ENCODE assay signal across 8 mouse cellular contexts in the genomic region with DNA sequence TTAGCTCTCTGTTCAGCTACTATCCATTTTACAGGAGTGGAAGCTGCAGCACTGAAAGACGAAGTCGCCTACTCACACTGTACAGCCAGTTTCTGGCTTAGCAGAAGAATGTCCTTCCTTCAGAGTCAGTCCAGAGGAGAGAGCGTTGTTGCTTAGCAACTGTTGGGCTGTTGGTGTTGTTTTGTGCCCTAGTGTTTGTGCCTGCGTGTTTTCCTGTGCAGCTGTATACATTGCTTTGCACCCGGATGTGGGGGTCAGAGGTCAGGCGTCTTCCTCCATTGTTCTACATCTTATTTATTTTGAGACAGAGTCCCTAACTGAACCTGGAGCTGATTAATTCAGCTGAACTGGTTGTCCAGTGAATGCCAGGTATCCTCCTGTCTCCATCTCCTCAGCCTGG. TPM values are rescaled to one million over a fixed set of nuclear protein-coding genes. Genes with fewer than 3 reads are reported as not detected.
DNase-seq lines count a peak whose midpoint lies in the region; ATAC-seq lines count a peak whose summit lies in the region.

No protein-coding gene starts in this region.

- H3K27me3 ChIP-seq in heart, embryonic 11.5 days (ENCODE audit: control insufficient read depth, insufficient read depth, low read length) = no peaks in the 10 kb centered on the region
- H3K27me3 ChIP-seq in hindbrain, embryonic 10.5 days (ENCODE audit: insufficient read depth, poor library complexity, severe bottlenecking) = no peaks in the 10 kb centered on the region
- no peaks in the 10 kb centered on the region for H3K27me3 ChIP-seq in lung, embryonic 15.5 days

- no peak overlapping the region for H3K27ac ChIP-seq in heart, embryonic 11.5 days (ENCODE audit: low read depth, low read length)
- no peak overlapping the region for H3K27ac ChIP-seq in hindbrain, embryonic 10.5 days
- no peak overlapping the region for H3K27ac ChIP-seq in lung, embryonic 15.5 days

- no peak overlapping the region for H3K4me3 ChIP-seq in heart, embryonic 11.5 days (ENCODE audit: low read depth, low read length)
- peak overlapping the region; percentile 9; the same call in 1 of the 2 replicates for H3K4me3 ChIP-seq in hindbrain, embryonic 10.5 days
- no peak overlapping the region for H3K4me3 ChIP-seq in lung, embryonic 15.5 days

- H3K9ac ChIP-seq in heart, embryonic 11.5 days (ENCODE audit: low read depth, low read length) = no peak overlapping the region
- no peak overlapping the region for H3K9ac ChIP-seq in lung, embryonic 15.5 days

- peaks cover 3% of the 10 kb centered on the region; the same call in 1 of the 2 replicates for H3K9me3 ChIP-seq in heart, embryonic 11.5 days (replicated peaks; ENCODE audit: control insufficient read depth, low read length)
- H3K9me3 ChIP-seq in hindbrain, embryonic 10.5 days = no peaks in the 10 kb centered on the region
- H3K9me3 ChIP-seq in lung, embryonic 15.5 days = no peaks in the 10 kb centered on the region

- no peaks in the 10 kb centered on the region for H3K36me3 ChIP-seq in heart, embryonic 11.5 days (ENCODE audit: control insufficient read depth, insufficient read depth, low read length)
- 0 out of 2 replicates have a peak, but pooled peaks cover 6% of the 10 kb centered on the region for H3K36me3 ChIP-seq in hindbrain, embryonic 10.5 days
- no peaks in the 10 kb centered on the region for H3K36me3 ChIP-seq in lung, embryonic 15.5 days

- H3K4me1 ChIP-seq in heart, embryonic 11.5 days (ENCODE audit: control insufficient read depth, insufficient read depth, low read length) = peaks cover 20% of the 10 kb centered on the region
- peaks cover 32% of the 10 kb centered on the region for H3K4me1 ChIP-seq in hindbrain, embryonic 10.5 days (replicated peaks)
- H3K4me1 ChIP-seq in lung, embryonic 15.5 days = peaks cover 16% of the 10 kb centered on the region

- no peak for DNase-seq in heart, adult 9 months (ENCODE audit: low spot score in 2 of 2)
- peak; percentile 60 for DNase-seq in brain, adult 2 months (ENCODE audit: low read depth, low spot score)
- peak; percentile 49 for DNase-seq in hindbrain, embryonic 10.5 days (ENCODE audit: low spot score)
- no peak for DNase-seq in ovary, postnatal 10 days (ENCODE audit: low spot score)
- DNase-seq in cerebellum, postnatal 4 days (ENCODE audit: low spot score in 2 of 2) = no peak
- DNase-seq in adipocyte (ENCODE audit: low spot score) = no peak

- peak overlapping the region; percentile 88 for H3K4me2 ChIP-seq in heart, embryonic 11.5 days
- H3K4me2 ChIP-seq in lung, embryonic 15.5 days = peak overlapping the region; percentile 93; the same call in 1 of the 2 replicates

- WGBS in heart, embryonic 11.5 days (ENCODE audit: insufficient replicate concordance) = 56% methylated on average over 6 of the region's 6 CpGs
- WGBS in hindbrain, embryonic 10.5 days = 55% methylated on average over 6 of the region's 6 CpGs
- WGBS in lung, embryonic 15.5 days = 48% methylated on average over 6 of the region's 6 CpGs

- ATAC-seq in heart, embryonic 11.5 days (replicated peaks; ENCODE audit: insufficient number of reproducible peaks, low FRiP score, low TSS enrichment) = no peak
- 0 out of 2 replicates have a peak, but pooled peaks have one; percentile 12 for ATAC-seq in lung, embryonic 15.5 days (ENCODE audit: borderline replicate concordance, extremely low read depth, low FRiP score, low TSS enrichment)

RNA-seq across cellular contexts. Expression of gene Ifnar1, which starts 18.5 kb away (rescaled TPM):
- polyA plus RNA-seq in heart, embryonic 11.5 days (2014; fragmentation: Nextera tagmentation; extraction: Ambion mirVana) = 37.1 and 38.6 TPM in 2 replicates
- polyA plus RNA-seq in hindbrain, embryonic 10.5 days (2016; fragmentation: Nextera tagmentation; extraction: Ambion mirVana) = 49.8 and 50.5 TPM in 2 replicates
- polyA plus RNA-seq in lung, embryonic 15.5 days (2015; fragmentation: Nextera tagmentation; extraction: Ambion mirVana) = 61.5 and 68.0 TPM in 2 replicates

Comparison
In these comparisons a context has a peak if more than half of its experiments do, and no peak if none do; other contexts are left out.
1. DNase-seq: peak in brain, adult 2 months (single experiment) and hindbrain, embryonic 10.5 days (single experiment); none in heart, adult 9 months (0 of 2), ovary, postnatal 10 days (single experiment), cerebellum, postnatal 4 days (0 of 2) and adipocyte (single experiment).